Mouse (Mus musculus): ENCODE data around the gene Ncstn. TPM values are rescaled to one million over a fixed set of nuclear protein-coding genes. Genes with fewer than 3 reads are reported as not detected.
A peak's percentile ranks its signal among the peaks of the same experiment; 100 is the strongest.

The Ncstn gene
- total and polyA plus RNA-seq, 3 experiments = 15.0 to 56.1 (median 24.5) TPM

DNA sequence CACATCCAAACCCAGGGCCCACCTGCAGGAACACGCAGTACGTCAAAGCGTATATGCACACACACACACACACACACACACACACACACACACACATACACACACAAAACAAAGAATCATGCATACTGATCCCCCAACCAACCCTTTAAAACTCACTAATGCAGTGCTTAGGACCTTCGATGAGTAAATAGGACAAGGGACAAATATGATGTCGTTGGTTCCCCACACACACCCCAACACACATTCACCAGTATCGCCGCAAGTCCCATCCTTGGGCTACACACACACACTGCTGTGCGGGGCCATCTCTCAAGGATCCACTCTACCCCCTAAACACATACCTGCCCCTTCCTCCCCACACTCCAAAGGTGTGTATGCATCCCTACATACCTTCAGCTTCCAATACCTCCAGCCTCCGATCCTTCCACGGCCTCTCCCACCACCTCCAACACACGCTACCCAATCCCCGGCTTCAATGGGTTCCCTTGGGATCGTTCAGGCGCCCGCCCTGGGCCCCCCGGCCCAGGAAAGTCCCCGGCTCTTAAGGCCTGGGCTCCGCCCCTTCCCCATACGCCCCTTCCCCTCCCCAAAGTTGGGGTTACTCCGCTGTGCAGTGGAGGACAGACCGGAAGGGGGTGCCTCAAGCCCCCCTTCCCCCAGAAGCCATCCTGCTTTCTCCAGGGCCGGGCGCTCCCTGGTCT, 56.2 kb downstream of the Ncstn start:
- H3K4me1 ChIP-seq (ENCODE audit: control insufficient read depth in 1 of 2, insufficient read depth in 2 of 2) = peaks cover 7 to 39% of the 10 kb centered on the region in 2 experiments; a peak in 3 of 4 replicates
- peak overlapping the region; percentile 45 for H3K9ac ChIP-seq (ENCODE audit: insufficient read depth, low read depth)
- H3K79me2 ChIP-seq (replicated peaks; ENCODE audit: control insufficient read depth, extremely low read depth, insufficient read depth, poor library complexity, severe bottlenecking) = no peaks in the 10 kb centered on the region
- no peak for DNase-seq (ENCODE audit: extremely low read depth)
- no peaks in the 10 kb centered on the region for H3K27me3 ChIP-seq (replicated peaks)
- dilution Hi-C loops (cut with MboI; ENCODE audit: extremely low pct_ligation_motif_present, extremely low pct_unique_long_range_greater_than_20kb, low sequenced_read_pairs) (no loop called here), in situ Hi-C loops (cut with MboI; ENCODE audit: low pct_ligation_motif_present, low pct_unique_long_range_greater_than_20kb, low sequenced_read_pairs) (loop anchor here (25.0 kb wide), 1 partner anchor 286 kb away; no protein-coding TSS in a partner anchor)
- TF ChIP-seq HCFC1 (IDR thresholded peaks at IDR 0.05; ENCODE audit: low read depth, low read length) (no peak), POLR2AphosphoS2 (IDR thresholded peaks at IDR 0.05; ENCODE audit: low read depth, low read length) (no peak), ELF1 (IDR thresholded peaks at IDR 0.05; ENCODE audit: low read depth, low read length) (no peak), MEF2A (IDR thresholded peaks at IDR 0.05; ENCODE audit: borderline replicate concordance, low read depth, low read length) (no peak), SIN3A (IDR thresholded peaks at IDR 0.05; ENCODE audit: low read length) (no peak), RAD21 (IDR thresholded peaks at IDR 0.05; ENCODE audit: low read depth, low read length) (no peak), MAFK (IDR thresholded peaks at IDR 0.05; ENCODE audit: insufficient replicate concordance, low read length) (no peak), CHD1 (IDR thresholded peaks at IDR 0.05; ENCODE audit: low read depth, low read length) (no peak), JUN (IDR thresholded peaks at IDR 0.05; ENCODE audit: insufficient read depth, low read depth, low read length) (no peak), TCF12 (IDR thresholded peaks at IDR 0.05; ENCODE audit: low read depth, low read length) (no peak), BHLHE40 (IDR thresholded peaks at IDR 0.05; ENCODE audit: low read depth, low read length) (no peak)
- no peaks in the 10 kb centered on the region for H3K9me3 ChIP-seq (replicated peaks; ENCODE audit: low read length)
- peak overlapping the region; percentile 65 to 83 (median 70) for H3K4me3 ChIP-seq (replicated peaks in 1 of 3; ENCODE audit: low read depth in 2 of 3, low read length in 2 of 3, poor library complexity in 1 of 3)
- peak overlapping the region; percentile 73 for H3K4me2 ChIP-seq (ENCODE audit: insufficient read depth, low read depth, poor library complexity, severe bottlenecking)
- no peak overlapping the region for H3K27ac ChIP-seq (ENCODE audit: insufficient read depth, low read depth)
- peaks cover 0 to 10% of the 10 kb centered on the region in 2 experiments for H3K36me3 ChIP-seq (replicated peaks in 1 of 2; ENCODE audit: control insufficient read depth in 1 of 2, insufficient read depth in 1 of 2, low read length in 1 of 2)

DNA sequence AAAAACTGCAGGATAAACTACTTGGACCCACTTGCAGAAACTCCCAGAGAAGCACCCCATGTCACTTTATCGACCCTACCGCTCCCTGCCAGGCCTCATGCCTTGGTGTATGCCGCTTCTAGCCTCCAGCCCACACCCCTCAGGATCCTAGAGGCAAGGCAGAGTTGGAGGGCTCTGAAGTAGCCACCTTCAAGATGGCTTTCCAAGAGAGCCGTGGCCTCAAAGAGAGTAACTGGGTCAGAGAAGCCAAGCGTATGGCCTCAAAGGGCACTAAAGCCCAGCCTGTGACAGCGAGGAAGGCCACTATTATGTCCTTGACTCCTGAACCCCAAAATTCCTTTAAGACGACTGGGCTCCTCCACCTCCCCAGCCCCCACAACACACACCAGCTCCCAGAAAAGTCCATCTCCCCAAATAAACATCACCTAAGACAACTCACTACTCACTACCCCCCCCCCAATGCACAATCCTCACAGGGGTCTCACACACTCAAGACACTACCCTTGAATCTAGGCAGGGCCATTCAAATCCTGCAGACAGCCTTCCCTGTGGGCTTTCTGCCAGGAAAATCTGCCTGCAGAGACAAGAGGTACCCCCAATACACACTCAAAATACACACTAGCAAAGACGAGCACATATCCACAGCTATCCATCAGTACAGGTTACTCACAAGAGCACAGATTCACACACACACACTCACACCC, 57.2 kb downstream of the Ncstn start:
- H3K4me2 ChIP-seq (ENCODE audit: insufficient read depth, low read depth, poor library complexity, severe bottlenecking) = no peak overlapping the region
- no peak for DNase-seq (ENCODE audit: extremely low read depth)
- dilution Hi-C loops (cut with MboI; ENCODE audit: extremely low pct_ligation_motif_present, extremely low pct_unique_long_range_greater_than_20kb, low sequenced_read_pairs) (no loop called here), in situ Hi-C loops (cut with MboI; ENCODE audit: low pct_ligation_motif_present, low pct_unique_long_range_greater_than_20kb, low sequenced_read_pairs) (loop anchor here (25.0 kb wide), 1 partner anchor 287 kb away; no protein-coding TSS in a partner anchor)
- H3K36me3 ChIP-seq (replicated peaks in 1 of 2; ENCODE audit: control insufficient read depth in 1 of 2, insufficient read depth in 1 of 2, low read length in 1 of 2) = peaks cover 0 to 13% of the 10 kb centered on the region in 2 experiments
- no peaks in the 10 kb centered on the region for H3K9me3 ChIP-seq (replicated peaks; ENCODE audit: low read length)
- H3K27ac ChIP-seq (ENCODE audit: insufficient read depth, low read depth) = no peak overlapping the region
- no peak overlapping the region for H3K4me3 ChIP-seq (replicated peaks in 1 of 3; ENCODE audit: low read depth in 2 of 3, low read length in 2 of 3, poor library complexity in 1 of 3)
- H3K27me3 ChIP-seq (replicated peaks) = no peaks in the 10 kb centered on the region
- peaks cover 7 to 44% of the 10 kb centered on the region in 2 experiments; a peak in 3 of 4 replicates for H3K4me1 ChIP-seq (ENCODE audit: control insufficient read depth in 1 of 2, insufficient read depth in 2 of 2)
- H3K9ac ChIP-seq (ENCODE audit: insufficient read depth, low read depth) = no peak overlapping the region
- no peak for TF ChIP-seq PAX5 (IDR thresholded peaks at IDR 0.05; ENCODE audit: low read length)
- TF ChIP-seq CHD2 (IDR thresholded peaks at IDR 0.05; ENCODE audit: low read length) = no peak
- TF ChIP-seq ZKSCAN1 (IDR thresholded peaks at IDR 0.05; ENCODE audit: borderline replicate concordance, low read depth, low read length) = no peak
- TF ChIP-seq RCOR1 (conservative IDR thresholded peaks at IDR 0.05; ENCODE audit: low read depth, low read length) = no peak
- no peak for TF ChIP-seq CHD1 (IDR thresholded peaks at IDR 0.05; ENCODE audit: low read depth, low read length)
- no peak for TF ChIP-seq POLR2A (IDR thresholded peaks at IDR 0.05; ENCODE audit: low read depth, low read length)
- no peak for TF ChIP-seq E2F4 (IDR thresholded peaks at IDR 0.05; ENCODE audit: insufficient replicate concordance, low read depth, low read length)
- no peak for TF ChIP-seq NELFE (IDR thresholded peaks at IDR 0.05; ENCODE audit: low read depth, low read length)
- TF ChIP-seq TBP (conservative IDR thresholded peaks at IDR 0.05; ENCODE audit: low read depth, low read length) = no peak
- TF ChIP-seq MYC (IDR thresholded peaks at IDR 0.05; ENCODE audit: low read depth, low read length) = no peak
- TF ChIP-seq MAZ (IDR thresholded peaks at IDR 0.05; ENCODE audit: low read depth, low read length) = no peak
- TF ChIP-seq MXI1 (IDR thresholded peaks at IDR 0.05; ENCODE audit: low read depth, low read length) = no peak
- no peak for TF ChIP-seq BHLHE40 (IDR thresholded peaks at IDR 0.05; ENCODE audit: low read depth, low read length)
- TF ChIP-seq JUND (conservative IDR thresholded peaks at IDR 0.05; ENCODE audit: low read depth, low read length) = no peak
- TF ChIP-seq ETS1 (conservative IDR thresholded peaks at IDR 0.05; ENCODE audit: low read depth, low read length) = no peak
- no peaks in the 10 kb centered on the region for H3K79me2 ChIP-seq (replicated peaks; ENCODE audit: control insufficient read depth, extremely low read depth, insufficient read depth, poor library complexity, severe bottlenecking)

Measured in CH12.LX (cell line).